ENCODE assay signal across 14 mouse cellular contexts in genomic region chr12:84620975-84621374, GRCm38 (mm10). TPM values are rescaled to one million over a fixed set of nuclear protein-coding genes. Genes with fewer than 3 reads are reported as not detected.
DNase-seq lines count a peak whose midpoint lies in the region; ATAC-seq and TF ChIP-seq lines count a peak whose summit lies in the region.
"Had no signal": no experiment of that assay in that cellular context is flagged by ENCODE, and none has a peak within 500 bp of the region (broad histone marks: within the 10 kb centered on the region; RNA-seq: fewer than 3 reads in every experiment).

No protein-coding gene starts in this region.

- H3K27ac ChIP-seq in intestine, postnatal 0 days (ENCODE audit: low read depth, low read length), result no peak overlapping the region
- H3K27ac ChIP-seq in intestine, embryonic 15.5 days, result no peak overlapping the region

- ATAC-seq in intestine, postnatal 0 days, result no peak
- ATAC-seq in intestine, embryonic 15.5 days, result no peak
- no peak for ATAC-seq in frontal cortex, adult (ENCODE audit: low TSS enrichment)

- peak; percentile 53 for DNase-seq in 416B (ENCODE audit: low read depth)
- DNase-seq in embryo, embryonic 11 days, result peak; percentile 55
- DNase-seq in c-Kit-positive CD71-positive TER-119-positive erythroid progenitor cells, embryonic 14.5 days (ENCODE audit: low spot score), result no peak
- no peak for DNase-seq in right cerebral cortex, postnatal 25 days
- DNase-seq: lung, postnatal 10 days had no signal

- peak; percentile 52 for TF ChIP-seq CTCF in intestine, postnatal 0 days (IDR thresholded peaks at IDR 0.05; ENCODE audit: low read depth)
- peak; percentile 49 for TF ChIP-seq CTCF in E14TG2a.4 (conservative IDR thresholded peaks at IDR 0.05; ENCODE audit: low read length)

- H3K4me2 ChIP-seq in intestine, postnatal 0 days (replicated peaks; ENCODE audit: low read depth), result no peak overlapping the region
- no peak overlapping the region for H3K4me2 ChIP-seq in intestine, embryonic 15.5 days (replicated peaks)
- H3K4me2 ChIP-seq: heart, embryonic 11.5 days had no signal

- H3K4me1 ChIP-seq in intestine, postnatal 0 days (replicated peaks; ENCODE audit: control insufficient read depth, insufficient read depth, low read length), result peaks cover under 1% of the 10 kb centered on the region; the same call in 1 of the 2 replicates
- 0 out of 2 replicates have a peak, but pooled peaks cover 2% of the 10 kb centered on the region for H3K4me1 ChIP-seq in intestine, embryonic 15.5 days (replicated peaks)
- H3K4me1 ChIP-seq in E14TG2a.4 (replicated peaks; ENCODE audit: low read depth, low read length), result peaks cover 60% of the 10 kb centered on the region

- H3K4me3 ChIP-seq in intestine, postnatal 0 days (ENCODE audit: low read depth, low read length), result no peak overlapping the region
- no peak overlapping the region for H3K4me3 ChIP-seq in intestine, embryonic 15.5 days (replicated peaks)
- H3K4me3 ChIP-seq in E14TG2a.4 (replicated peaks; ENCODE audit: low read length), result no peak overlapping the region

- no peak overlapping the region for H3K9ac ChIP-seq in intestine, postnatal 0 days (ENCODE audit: low read depth, low read length)
- no peak overlapping the region for H3K9ac ChIP-seq in intestine, embryonic 15.5 days

- no peaks in the 10 kb centered on the region for H3K9me3 ChIP-seq in intestine, postnatal 0 days (ENCODE audit: control insufficient read depth)
- no peaks in the 10 kb centered on the region for H3K9me3 ChIP-seq in intestine, embryonic 15.5 days
- H3K9me3 ChIP-seq in E14TG2a.4 (ENCODE audit: low read length), result no peaks in the 10 kb centered on the region

- no peaks in the 10 kb centered on the region for H3K36me3 ChIP-seq in intestine, postnatal 0 days (ENCODE audit: control insufficient read depth, insufficient read depth)
- no peaks in the 10 kb centered on the region for H3K36me3 ChIP-seq in intestine, embryonic 15.5 days
- no peaks in the 10 kb centered on the region for H3K36me3 ChIP-seq in E14TG2a.4 (ENCODE audit: insufficient read depth, low read length)

- peaks cover 7% of the 10 kb centered on the region; the same call in 1 of the 2 replicates for H3K27me3 ChIP-seq in intestine, postnatal 0 days (replicated peaks; ENCODE audit: control insufficient read depth, insufficient read depth, low read length)
- H3K27me3 ChIP-seq in intestine, embryonic 15.5 days (replicated peaks), result peaks cover 10% of the 10 kb centered on the region
- H3K27me3 ChIP-seq in E14TG2a.4 (ENCODE audit: insufficient read depth, low read length), result peaks cover 20% of the 10 kb centered on the region; the same call in 1 of the 2 replicates

RNA-seq across cellular contexts. Expression of gene Abcd4, which starts 3.8 kb away (rescaled TPM):
- 16.8 and 20.4 TPM in 2 replicates for polyA plus RNA-seq in intestine, postnatal 0 days (2015; fragmentation: Nextera tagmentation; extraction: Ambion mirVana)
- polyA plus RNA-seq in intestine, embryonic 15.5 days (2015; fragmentation: Nextera tagmentation; extraction: Ambion mirVana), result 16.5 and 20.8 TPM in 2 replicates

RNA-seq across cellular contexts. Expression of gene Vrtn, which starts 19.8 kb away (rescaled TPM):
- not detected in 2 replicates for polyA plus RNA-seq in intestine, postnatal 0 days (2015; fragmentation: Nextera tagmentation; extraction: Ambion mirVana)
- not detected in 2 replicates for polyA plus RNA-seq in intestine, embryonic 15.5 days (2015; fragmentation: Nextera tagmentation; extraction: Ambion mirVana)
- polyA plus RNA-seq: cerebellum, adult 2 months; frontal cortex, adult 2 months; heart, embryonic 11.5 days; kidney, embryonic 14.5 days; neural tube, embryonic 14.5 days had no signal

RNA-seq across cellular contexts. Expression of gene Vsx2, which starts 51.4 kb away (rescaled TPM):
- polyA plus RNA-seq in intestine, postnatal 0 days (2015; fragmentation: Nextera tagmentation; extraction: Ambion mirVana), result not detected in 2 replicates
- not detected in 2 replicates for polyA plus RNA-seq in intestine, embryonic 15.5 days (2015; fragmentation: Nextera tagmentation; extraction: Ambion mirVana)
- polyA plus RNA-seq: heart, embryonic 11.5 days; kidney, embryonic 14.5 days had no signal

Comparison
In these comparisons a context has a peak if more than half of its experiments do, and no peak if none do; other contexts are left out.
1. DNase-seq: peak in 416B (single experiment) and embryo, embryonic 11 days (single experiment); none in c-Kit-positive CD71-positive TER-119-positive erythroid progenitor cells, embryonic 14.5 days (single experiment) and right cerebral cortex, postnatal 25 days (single experiment).